Mouse (Mus musculus) left cerebral cortex, adult 18-20 months (tissue): ENCODE data around the gene Zfp217. TPM values are rescaled to one million over a fixed set of nuclear protein-coding genes. Genes with fewer than 3 reads are reported as not detected.
A peak's percentile ranks its signal among the peaks of the same experiment; 100 is the strongest.

Experiments
- DNase-seq, 2 experiments: peaks; one replicate each; pipeline ENCODE4 v3.0.0; 2021 to 2022; ENCODE audit warnings: low spot score in 2 of 2, mixed read lengths in 1 of 2
- total RNA-seq, 2 experiments: library from RNA; stranded (reverse); gene quantifications; 2 replicates each; pipeline ENCODE4 v1.2.3; 2021

The Zfp217 gene
- total RNA-seq, 2 experiments from 2014 or later, result 2.8 to 3.0 TPM

DNA sequence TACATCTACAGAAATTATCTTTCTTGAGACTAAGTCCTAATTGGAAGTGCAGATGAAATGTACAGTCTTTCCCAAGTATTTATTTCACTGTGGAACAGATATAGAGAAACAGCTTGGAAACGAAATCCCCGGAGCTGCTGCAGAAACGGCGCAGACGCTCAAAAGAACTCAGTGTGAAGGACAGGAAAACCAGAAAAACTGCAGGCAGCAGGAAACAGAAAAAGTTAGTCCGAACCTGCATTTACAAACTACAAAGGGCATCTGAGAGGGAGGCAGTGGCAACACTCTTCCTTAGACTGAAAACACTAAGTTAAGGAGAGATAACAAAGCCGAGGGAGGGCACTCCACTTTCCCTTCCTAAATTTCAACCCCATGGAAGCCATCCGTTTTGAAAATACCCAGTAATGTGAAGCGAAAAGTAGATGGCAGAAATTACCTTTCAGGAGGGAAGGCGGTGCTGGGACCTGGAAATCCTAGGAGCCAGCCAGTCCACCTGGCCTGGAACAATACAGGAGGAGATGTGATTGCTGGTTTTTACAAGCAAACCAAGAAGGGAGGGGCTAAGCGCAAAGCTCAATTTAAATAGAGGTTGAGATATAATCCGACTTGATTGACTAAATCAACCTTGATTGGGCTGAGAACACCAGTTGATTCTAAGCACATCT is 13.7 kb downstream of the Zfp217 start:
- DNase-seq, result no peak

DNA sequence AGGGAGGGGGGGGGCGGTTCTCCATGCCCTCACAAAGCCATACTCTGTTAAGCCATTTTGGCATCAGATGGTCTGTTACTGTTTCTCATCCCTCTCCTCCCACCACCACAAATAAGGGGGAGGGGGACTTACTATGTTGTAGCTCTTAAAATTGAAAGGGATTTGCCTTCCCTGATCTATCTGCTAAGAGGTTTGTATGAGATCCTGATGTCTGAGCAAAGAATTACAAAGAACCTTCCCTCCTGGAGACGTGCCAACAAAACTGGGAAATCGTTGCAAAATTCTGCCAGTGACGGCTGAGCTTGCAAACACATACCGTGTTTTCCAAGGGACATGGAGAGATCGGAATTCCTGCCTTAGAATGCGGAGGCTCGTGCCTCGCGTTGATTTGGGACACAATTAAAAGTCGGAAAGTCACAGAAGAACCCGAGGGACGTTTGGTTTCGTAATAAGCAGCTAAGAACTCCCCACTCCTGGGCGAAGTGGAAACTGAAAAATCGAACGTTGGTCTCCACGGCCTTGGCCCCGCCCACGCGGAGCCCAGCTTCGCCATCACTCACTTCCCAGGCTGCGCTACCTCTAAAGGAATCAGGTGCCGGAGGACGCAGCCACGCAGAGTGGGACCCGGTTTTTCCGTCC is 14.7 kb downstream of the Zfp217 start:
- peak in 1 of 2 experiments; percentile 42 for DNase-seq

DNA sequence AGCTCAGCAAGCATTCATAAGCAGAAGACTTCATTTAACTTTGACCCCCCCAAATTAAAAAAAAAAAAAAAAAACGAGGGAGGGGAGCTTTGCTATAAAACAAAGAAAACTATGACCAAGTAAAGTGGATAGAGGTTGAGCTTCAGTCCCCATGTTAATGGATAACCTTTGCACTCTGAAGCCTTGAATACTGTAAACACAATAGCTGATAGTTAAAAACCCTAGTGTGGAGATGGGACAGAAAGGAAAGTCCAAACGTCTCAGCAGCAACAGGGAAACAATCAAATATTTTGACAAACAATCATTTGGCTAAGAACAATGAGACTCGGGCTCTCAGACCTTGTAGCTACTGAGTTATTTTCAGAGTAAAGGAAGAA is 15.2 kb downstream of the Zfp217 start:
- no peak for DNase-seq

DNA sequence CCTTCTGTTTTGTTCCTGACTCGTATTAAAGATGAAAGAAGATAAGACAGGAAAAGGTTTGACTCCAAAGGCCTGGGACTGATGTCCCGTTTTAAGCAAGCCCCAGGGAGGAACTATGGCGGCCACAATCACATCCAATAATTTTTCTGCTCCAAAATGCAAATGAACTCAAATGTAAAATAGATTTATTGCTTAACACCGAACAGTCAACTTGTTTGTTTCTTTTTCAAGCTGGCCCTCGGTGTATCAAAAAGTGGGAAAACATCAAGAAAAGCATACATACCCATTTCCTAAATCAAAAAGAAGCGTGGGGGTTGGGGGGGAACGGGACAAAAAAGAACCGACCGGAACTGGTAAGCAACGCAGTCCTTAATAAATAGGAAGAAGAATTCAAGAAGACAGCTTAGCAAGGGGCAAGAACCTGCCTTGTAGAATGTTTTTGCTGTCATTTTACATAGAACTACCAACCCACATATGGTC is 15.9 kb downstream of the Zfp217 start:
- DNase-seq, result no peak

DNA sequence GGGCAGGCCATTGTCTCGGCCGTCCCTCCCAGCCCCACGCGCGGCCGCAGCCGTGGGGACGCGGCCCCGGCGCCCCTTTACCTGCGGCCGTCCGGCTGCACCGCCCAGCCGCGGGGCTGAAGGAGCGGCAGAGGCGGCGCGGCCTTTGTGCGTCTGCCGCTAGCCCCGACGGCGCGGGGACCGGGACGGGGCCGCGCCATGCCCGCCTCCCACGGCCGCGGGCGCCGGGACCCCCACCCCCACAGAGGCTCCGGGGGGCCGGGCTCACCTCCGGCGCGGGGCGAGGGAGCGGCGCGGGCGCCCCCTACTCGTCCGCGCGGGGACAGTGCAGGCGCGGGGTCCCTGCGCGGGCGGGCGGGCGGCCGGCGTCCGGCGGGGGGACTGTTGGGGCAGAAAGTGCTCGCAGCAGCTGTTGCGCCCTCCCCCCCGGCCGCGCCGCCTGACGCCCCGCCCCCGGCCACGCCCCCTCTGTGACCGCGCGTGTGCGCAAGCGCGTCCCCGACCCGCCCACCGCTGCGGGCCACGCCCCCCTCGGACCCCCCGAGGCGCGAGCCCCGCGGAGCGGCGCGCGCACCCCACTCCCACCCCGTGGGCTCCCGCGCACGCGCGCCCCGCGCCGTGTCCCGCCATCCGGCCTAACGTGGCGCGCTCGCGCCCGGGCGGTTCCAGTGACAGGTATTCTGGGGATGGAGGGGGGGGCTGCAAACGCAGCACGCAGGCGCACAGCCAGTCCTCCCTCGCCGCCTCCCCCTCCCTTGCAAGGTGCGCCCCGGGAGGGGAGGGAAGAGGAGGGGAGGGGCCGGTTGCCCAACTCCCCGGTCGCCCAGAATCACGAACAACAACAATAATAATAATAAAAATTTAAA is 16.9 kb downstream of the Zfp217 start:
- peak; percentile 24 to 38 for DNase-seq

DNA sequence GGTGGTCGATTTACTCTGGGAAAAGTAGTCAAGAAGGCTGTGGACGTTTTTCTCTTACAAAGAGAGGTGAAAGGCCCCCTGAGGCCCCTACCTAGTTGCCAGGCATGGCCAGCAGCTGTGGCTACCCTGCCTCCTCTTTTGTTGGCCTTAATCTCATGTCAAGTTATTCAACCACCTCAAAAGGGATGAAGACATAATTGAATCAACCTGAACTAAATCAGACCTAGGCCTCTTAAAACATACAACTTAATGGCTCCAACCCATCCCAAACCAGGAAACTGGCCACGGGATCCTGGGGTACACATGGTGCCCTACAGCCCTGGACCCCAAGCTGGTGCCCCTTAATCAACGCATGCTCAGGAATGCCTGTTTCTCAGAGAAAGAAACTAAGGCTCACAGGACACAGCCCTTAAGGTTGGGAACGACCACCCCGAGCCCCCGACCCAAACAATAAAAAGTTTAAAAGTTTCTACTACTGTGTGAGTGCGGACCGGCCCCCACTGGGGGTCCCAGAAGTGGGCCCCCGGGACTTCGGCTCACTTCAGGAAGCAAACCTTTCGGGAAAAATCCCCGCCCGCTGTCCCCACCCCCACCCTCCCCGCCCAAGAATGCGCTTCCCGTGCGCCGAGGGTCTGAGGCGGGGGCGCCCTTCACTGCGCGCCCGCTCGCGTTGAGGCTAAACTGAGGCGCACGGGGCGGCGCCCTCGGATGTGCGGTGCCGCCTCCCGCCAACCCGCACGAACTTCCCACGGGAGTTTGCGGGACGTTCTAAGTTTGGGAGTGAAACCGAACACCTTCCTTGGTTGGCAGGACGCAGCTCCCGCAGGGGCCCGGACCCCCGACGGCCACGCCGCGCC is 17.8 kb downstream of the Zfp217 start:
- DNase-seq, result no peak

DNA sequence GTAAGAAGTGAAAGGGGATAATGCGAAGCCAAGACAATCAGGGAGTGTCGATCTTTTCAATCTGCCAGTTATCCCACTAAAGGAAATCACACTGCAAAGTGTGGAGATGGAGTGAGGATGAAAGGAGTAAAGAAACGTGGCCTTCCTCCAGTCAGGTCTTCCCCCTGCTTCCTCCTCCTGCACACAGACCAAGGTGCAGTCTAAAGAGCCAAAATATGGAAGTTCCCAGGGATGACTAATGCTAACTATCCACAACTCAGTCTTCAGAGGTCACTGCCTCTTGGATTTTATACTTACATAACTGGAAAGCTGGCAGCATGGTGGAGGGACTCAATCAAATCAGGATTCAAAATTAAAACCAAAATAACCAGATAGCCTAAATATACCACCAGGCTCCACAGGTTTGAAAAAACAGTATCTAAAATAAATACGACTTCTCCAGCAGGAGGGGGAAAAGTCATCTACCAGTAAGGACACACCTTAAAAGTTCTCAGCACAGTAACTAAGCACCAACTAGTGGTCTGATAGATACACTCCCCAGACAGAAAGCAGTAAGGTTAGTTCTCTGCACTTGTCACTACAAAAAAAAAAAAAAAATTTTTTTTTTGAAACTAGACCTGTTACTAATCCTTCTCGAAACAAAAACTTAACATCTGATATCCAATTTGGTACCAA is 18.5 kb downstream of the Zfp217 start:
- no peak for DNase-seq

DNA sequence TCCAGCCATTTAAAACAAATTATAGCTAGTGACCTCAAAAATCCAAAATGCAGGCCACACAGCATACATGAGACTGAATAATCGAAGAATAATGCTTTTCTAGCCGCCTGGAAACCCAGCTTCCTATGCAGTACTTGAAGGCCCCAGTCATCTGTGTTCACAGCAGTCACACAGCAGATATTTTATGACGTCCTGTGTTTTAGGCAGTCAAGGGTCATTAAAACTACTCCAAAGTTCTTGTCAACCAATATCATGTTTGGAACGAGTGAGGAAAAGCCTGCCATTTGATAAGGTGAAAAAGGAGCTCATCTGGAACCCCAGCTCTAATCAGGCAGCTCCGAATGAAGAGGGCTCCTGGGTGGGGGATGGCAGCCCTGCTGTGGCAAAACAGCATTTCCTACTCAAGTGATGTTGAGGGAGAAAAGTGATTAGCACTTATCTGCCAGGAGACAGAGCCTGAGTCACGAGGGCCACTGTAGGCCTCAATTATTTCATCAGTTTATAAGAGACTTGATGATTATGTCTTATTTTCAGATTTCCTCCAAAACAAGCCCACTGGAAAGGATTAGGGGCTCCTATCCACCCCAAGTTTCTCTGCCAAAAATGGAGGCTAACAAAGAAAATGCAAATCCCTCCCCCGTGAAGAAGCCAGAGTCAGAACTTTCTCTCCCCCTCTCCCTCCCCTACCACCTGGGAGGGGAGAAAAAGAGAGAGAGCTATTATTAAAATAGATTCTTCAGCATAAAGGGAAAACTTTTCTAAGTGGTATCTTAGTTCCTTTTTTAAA is 19.2 kb downstream of the Zfp217 start:
- no peak for DNase-seq

DNA sequence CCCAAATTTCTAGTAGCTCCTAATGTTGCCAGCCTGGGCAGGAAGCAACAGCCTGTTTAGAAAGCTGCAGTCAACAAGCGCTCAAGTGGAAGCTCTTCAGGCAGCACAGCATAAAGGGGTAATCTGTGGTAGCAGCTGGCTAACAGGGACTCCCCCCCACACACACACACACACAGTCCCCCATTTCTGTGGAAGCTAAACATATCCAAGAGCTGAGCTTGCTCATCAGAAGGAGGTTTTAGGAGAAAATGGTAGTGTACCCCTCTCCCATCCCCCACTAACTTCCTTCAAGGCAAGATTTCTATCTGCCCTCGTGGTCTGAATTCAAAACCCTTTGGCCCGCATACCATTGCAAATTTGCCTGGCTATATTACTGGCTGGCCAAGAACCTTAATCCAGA is 20.4 kb downstream of the Zfp217 start:
- no peak for DNase-seq

DNA sequence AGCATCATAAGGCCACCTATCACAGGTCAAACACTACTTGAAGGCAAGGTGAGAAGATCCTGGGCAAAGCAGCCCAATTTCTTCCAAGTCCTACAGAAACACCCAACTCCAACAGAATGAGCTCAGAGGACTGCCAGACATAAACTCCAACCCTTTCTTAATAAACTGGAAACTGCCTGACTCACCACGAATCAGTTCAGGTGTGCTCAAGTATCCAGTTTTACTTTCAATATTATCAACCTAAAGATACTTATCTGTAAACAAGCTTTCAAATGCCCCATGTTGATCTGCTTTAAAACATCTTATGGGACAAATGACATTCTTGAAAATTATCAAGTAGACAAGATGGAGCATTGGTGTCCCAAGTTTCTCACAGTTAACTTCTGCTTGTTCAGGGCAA is 21.6 kb downstream of the Zfp217 start:
- DNase-seq, result no peak

DNA sequence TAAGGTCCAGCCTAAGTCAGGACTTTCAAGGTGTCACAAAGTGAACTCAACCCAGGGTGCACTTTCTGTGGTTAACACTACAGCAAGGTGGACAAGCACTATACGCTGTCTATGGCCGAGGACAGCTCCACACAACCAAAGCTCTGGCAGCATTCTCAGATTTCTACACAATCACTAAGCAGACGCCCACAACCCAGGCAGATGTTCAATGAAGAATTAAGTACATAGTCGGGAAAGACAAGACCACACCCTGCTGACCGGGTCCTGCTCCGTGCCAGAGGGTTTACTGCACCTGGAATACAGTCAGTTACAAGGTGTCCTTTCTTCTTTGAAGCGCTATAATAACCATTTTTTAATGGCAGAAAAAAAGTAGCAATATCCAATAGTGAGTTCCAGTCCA is 25.7 kb downstream of the Zfp217 start:
- no peak for DNase-seq

DNA sequence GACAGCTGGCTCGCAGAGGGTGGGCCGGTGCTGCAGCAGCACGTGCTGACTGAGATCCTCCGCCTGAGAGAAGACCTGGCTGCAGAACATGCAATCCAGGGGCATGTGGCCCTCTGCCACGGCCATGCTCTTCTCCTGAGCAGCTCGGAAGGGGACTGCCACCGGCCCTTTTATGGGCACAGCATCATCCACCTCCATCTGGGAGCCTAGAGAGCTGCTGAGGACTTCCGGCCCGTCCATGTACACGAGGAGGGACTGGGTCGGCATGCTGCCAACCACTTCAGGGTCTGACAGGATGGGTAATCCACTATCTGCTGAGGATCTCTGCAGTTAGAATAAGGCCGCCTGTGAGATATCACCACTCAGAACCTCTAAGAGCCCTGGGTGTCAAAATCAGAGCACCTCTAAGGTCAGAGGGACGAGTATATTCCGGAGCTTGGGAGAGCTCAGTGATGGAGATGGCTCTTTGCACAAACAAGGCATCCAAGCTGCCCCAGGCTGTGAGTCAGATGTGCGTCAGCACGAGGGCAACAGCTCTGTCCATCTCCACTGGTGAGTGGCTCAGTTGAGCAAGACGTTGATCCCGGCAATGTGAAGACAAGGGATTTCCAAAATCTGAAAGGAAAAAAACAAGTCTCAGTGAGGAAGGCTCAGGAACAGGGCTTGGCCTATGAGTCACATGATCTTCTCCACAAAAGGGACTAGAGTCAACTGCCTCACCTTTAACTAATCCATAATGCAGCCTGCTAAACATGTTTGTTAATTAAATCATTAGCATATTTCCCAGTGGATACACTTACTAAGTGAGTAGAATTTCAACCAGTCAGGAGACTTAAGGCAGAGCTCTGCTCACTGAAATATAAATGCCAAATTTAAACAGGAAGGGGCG is 27.5 kb downstream of the Zfp217 start:
- no peak for DNase-seq

DNA sequence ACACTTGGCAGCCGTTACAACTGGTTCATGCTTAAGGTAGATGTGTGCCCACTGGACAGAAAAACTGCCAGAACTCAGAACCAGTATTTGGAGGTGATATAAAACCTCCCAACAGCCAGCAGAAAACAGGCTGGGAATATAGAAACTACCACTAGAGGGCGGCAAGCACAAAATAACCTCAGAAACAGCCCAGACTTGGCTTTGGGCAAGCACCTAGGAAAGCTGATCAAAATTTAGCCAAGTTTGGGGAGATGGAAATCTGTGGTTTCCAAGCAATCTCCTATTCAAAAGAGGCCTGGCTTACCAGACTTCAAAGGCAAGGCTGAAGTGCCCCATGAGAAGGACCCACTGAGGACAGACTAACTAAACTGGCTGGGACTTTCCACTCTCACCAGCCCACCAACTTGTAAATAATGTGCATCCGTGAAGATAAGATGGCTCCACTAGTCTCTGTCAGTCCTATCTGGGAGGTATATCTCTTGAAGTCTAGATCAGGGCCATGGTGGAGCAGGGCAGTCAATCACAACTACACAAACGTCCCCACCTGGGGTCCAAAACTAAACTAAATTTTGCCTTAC is 31.1 kb downstream of the Zfp217 start:
- peak; percentile 68 to 71 for DNase-seq

DNA sequence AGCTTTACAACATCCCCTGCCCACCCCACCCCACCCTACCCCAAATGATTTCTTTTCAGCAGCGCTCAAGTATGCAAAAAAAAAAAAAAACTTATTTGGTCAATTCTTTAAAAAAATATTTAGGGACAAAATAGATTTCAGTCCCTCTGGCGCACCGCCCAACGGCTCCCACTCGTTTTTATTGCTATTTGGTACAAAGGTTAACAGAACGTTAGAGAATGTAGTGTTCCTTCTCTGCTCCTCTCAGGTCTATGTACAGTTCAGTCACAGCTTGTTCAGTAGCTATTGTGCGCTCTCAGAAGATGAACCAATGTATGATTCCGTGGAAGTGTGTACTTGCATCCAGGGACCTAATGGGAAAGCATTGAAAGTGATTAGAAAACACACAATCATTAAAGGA is 37.6 kb downstream of the Zfp217 start:
- DNase-seq, result no peak

DNA sequence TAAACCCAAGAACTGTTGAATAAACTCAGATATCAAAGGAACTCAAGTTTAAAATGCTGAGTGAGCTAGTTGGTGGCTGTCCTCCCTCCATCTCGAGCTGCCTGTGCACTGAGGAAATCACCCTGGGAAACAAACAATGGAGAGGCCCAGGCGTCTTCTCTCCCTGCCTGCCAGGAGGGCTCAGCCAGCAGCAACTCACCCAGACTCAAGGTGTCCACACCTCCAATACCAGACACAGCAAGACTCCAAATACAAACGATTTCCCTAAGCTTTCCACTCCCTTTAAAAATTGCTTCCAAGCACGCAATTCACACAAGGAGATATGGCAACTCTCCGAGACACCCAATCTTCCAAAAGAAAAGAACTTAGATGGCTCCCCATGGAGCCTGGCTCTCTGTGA is 38.4 kb downstream of the Zfp217 start:
- DNase-seq, result no peak

DNA sequence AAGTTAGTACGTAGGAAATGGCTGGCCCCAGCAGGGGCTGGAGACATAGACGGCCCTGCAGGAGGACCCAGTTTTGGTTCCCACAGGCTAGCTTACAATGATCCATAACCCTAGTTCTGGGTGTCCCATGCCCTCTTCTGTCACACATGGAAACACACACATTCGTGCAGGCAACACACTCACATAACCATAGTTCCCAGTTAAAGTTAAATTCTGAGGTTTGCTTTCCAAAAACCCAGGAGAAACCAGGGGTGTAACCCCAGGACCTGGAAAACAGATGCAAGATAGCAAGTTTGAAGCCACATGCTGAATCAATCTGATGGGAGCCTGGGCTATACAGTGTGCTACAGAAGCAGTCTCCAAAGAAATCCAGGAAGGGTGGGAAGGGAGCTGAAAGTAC is 40.1 kb downstream of the Zfp217 start:
- DNase-seq, result no peak

DNA sequence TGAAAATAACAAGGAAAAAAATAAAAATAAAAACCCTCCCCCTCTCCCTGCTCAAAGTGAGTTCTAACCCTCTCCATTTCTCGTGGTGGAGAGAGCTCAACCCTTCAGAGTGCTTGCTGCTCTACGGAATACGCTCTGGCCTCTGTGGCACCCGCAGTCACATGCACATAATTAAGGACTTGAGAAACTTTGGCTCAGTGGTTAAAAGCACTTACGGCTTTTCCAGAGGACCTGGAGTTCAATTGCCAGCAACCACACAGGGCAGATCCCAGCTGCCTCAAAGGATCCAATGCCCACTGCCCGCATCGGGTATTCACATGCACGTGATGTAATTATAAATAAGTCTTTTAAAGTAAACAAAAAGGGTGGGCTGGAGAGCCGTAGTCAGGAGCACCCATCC is 41.9 kb downstream of the Zfp217 start:
- no peak for DNase-seq

DNA sequence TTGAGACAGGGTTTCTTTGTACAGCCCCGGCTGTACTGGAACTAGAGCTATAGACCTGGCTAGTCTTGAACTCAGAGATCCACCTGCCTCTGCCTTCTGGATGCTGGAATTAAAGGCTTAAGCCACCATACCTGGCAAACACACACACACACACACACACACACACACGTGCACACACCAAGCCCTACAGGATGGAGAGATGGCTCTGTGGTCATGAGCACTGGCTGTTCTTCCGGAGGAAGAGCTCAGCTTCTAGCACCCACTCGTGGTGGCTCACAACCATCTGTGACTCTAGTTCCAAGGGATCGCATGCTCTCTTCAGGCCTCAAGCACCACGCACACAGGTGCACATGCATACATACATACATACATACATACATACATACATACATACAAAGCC is 43.5 kb downstream of the Zfp217 start:
- no peak for DNase-seq
